Mouse (Mus musculus) leukemia stem cell, adult 10-12 weeks (primary cell): ENCODE data around the gene 4930404H24Rik. TPM values are rescaled to one million over a fixed set of nuclear protein-coding genes. Genes with fewer than 3 reads are reported as not detected.

ENCODE experiments used
- polyA plus RNA-seq: library from polyadenylated mRNA; stranded (reverse); fragments of >175 nt; gene quantifications from 2 replicates; pipeline ENCODE4 v1.2.3, GENCODE M21; 2012; ENCODE audit warnings: low replicate concordance

Gene 4930404H24Rik
- polyA plus RNA-seq = not detected in 2 replicates

DNA sequence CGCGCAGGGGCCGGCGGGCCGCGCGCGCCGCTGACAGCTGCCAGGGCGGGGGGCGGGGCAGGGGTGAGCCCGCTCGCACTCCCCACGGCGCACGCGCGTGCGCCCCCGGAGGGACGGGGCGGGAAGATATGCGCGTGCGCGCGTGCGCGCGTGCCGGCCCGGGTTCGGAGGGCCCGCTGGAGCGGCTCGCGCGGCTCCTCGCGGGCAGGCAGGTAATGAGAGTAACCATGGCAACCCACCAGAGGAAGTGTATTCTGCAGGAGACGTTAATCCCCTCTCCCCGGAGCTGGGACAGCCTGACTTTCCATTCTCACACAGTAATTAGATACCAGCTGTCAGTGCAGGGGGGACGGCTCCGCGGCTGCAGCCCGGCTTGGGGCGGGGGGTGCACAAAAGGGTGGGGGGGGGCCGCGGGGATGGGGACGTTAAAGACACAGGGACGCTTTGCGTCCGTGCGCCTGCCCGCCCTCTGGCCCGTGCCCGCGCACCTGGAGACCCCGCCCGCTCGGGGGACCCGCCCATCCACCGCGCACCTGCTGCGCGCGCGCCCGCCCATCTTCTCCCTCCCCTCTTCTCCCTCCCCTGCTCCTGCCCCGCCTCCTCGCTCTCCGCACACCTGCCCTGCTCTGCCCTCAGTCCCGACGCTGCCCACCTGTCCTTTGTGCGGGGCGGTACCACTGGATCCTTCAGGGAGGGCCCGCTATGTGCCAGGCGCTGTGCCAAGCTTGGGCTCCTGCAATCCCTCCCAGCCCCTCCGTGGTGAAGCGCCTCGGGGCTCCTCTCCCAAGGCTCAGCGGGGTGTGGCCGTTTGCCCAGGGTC is at the start of gene 4930404H24Rik:
4930404H24Rik (plus strand) TSS at position 218 of the 820 bp plus-strand sequence.

DNA sequence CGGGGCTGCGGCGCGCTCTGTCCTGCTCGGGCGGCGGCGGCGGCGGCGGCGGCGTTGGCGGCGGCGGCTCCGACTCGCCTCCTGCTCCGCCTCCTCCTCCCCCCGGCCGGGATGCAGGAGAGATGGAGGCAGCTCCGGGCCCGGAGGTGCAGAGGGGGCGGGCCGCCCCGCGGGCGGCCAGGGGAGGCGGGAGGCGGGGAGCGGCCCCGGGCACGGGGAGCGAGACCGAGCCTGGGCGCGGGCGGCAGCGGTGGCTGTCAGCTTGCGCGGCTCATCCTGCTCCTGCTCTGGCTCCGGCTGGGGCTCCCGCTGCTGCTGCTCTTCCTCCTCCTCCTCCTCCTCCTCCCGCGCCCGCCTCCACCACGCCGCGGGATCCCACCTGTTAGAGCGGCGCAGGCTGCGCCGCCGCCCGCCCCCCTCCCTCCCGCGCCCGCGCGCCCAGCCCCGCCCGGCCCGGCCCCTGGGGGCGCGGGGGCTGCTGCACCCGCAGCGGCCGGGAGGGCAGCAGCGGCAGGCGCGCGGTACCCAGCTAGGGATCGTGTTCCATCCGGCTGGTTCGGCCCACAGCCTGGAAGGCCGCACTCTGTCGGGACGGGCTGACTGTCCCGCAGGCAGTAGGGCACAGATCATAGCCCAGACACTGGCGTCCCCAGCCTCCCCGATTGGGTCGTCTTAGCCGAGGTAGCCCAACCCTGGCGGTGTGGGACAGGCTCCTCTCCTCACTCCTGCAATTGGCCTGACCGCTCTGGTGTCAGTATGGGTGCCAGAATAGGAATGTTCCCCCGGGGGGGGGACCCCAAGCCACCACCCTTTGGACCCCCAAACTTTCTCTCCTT is 37.6 kb downstream of the 4930404H24Rik start, which contains the start of gene Nol4l:
Nol4l (minus strand) TSS at position 41 of the 836 bp plus-strand sequence.

Other genes with a start within 250 kb of the 4930404H24Rik start
- 0.80 and 2.3 TPM in 2 replicates for gene Kif3b, start 201.4 kb upstream of the 4930404H24Rik start, polyA plus RNA-seq
- gene Asxl1, start 147.0 kb upstream of the 4930404H24Rik start, polyA plus RNA-seq = 11.2 and 15.8 TPM in 2 replicates
- 9.1 and 10.7 TPM in 2 replicates for gene Nol4l, start 37.2 kb downstream of the 4930404H24Rik start, polyA plus RNA-seq
- gene Commd7, start 140.0 kb downstream of the 4930404H24Rik start, polyA plus RNA-seq = 9.9 and 13.5 TPM in 2 replicates
- gene Dnmt3b, start 156.7 kb downstream of the 4930404H24Rik start, polyA plus RNA-seq = 0.93 and 2.7 TPM in 2 replicates
- gene Dnmt3c, start 203.9 kb downstream of the 4930404H24Rik start, polyA plus RNA-seq = 0.35 and 0.45 TPM in 2 replicates
- 0.87 and 2.4 TPM in 2 replicates for gene Mapre1, start 248.5 kb downstream of the 4930404H24Rik start, polyA plus RNA-seq